Mouse (Mus musculus): Measurements from ENCODE around the gene Ptbp2.

The Ptbp2 gene

GRCm38 (mm10) chr3:119784366-119784765, at the start of gene Ptbp2:
Ptbp2 (minus strand) TSS chr3:119784466.
- no peak for DNase-seq (ENCODE audit: low spot score in 2 of 2)

- DNase-seq (ENCODE audit: low spot score in 2 of 2): no peak
These were observed 30.4 kb upstream of the Ptbp2 start for GRCm38 (mm10) chr3:119814678-119815077.

DNA sequence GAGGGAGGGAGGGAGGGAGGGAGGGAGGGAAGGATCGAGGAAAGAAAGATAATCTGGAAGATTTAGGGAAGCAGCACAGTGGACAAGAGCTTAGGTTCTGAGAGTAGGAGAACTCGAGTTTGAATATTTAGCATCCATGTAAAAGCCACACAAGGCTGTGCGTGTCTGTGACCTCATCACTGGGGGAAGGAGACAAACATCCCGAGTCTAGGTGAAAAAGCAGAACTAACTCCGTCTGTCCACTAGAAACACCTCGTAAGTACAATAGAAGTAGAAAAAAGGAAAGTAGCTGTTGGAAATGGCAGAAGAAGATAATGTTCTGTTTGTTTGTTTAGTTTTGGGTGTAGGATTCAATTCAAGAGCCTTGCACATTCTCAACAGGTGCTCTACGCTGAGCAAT, 21.9 kb upstream of the Ptbp2 start:
- no peak for DNase-seq (ENCODE audit: low spot score in 2 of 2)

DNA sequence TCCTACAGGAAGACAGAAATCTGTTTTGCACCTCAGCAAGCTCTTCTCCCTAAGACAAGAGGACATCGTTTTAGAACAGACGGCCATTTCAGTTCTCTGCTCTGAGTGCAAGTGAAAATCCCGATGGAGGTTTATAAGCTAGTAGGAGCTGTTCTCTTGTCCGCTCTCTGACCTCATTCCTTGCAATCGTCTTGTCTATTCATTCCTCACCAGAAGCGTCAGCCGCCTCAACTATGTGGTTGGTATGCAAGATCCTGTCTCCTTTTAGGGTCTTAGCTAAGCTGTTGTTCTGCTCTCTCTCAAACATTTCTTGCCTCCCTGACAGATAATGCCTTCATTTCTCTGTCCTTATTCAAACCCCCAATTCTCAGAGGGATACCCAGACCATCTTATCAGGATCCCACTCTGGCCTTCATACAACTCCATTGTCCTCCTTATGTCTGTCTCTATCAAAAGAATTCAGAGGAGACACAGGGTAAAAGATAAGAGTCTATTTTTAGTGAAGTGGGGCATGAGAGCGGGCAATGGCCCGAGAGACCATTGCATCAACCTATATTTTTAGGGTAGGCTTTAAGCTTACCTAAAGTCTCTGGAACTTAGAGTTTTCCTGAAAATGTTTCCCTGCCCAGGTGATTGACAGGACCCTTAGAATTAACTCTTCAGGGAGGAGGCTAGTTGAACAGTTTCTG, 10.6 kb upstream of the Ptbp2 start:
- no peak for DNase-seq (ENCODE audit: low spot score in 2 of 2)

DNA sequence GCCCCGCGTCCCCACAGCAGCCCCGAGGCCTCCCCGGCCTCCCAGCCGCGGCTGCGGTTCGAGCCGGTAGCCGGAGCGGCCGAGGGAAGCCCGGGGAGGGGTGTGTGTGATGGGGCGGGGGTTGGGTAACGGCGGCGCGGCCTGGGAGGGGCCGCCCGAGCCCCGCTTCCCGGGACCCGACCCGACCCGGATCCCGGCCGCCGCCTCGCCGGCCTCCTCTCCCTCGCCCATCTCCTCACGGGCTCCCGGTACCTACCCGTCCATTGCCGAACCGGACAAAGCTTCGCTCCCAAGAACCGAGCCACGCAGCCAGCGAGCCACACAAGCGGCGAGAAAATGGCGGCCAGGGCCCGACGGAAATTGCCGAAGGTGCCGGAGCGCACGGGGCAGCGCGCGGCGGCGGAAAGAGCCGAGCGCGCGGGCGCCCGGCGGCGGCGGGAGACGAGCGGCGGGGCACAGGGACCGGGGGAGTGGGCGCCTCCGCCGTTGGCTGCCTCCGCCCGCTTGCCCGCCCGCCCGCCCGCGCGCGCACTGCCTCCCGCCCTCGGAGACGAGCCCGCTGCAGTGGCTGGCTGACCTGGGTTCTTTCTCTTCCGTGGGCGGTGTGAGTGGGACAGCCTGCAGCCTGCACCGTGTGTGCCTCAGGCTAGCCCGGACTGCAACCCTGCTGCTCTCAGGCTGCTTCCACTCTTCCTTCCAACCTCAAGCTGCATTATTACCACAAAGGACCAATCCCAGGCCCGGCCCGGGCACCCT, 1.1 kb downstream of the Ptbp2 start:
- peak; percentile 80 to 89 for DNase-seq (ENCODE audit: low spot score in 2 of 2)

GRCm38 (mm10) chr3:119782022-119782945, 2.0 kb downstream of the Ptbp2 start:
- peak; percentile 44 to 52 for DNase-seq (ENCODE audit: low spot score in 2 of 2)

DNA sequence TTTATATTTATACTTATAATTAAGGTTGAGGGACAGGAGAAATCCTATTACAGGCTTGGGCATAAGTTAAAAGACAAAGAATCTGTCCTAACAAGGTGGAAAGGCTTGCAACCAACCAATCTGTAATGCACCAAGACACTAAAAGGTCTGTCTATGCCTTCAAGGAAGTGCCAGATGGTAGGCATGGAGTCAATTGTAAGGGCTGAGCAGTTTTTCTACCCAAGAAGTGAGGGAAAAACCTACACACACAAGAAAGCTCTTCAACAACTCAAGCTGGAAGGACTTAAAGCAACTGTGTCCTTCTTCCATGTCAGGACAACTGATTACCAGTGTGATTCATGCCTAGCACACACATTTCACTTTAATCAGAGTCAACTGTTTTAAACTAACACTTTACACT, 3.4 kb downstream of the Ptbp2 start:
- no peak for DNase-seq (ENCODE audit: low spot score in 2 of 2)

GRCm38 (mm10) chr3:119779261-119779660, 5.0 kb downstream of the Ptbp2 start:
- DNase-seq (ENCODE audit: low spot score in 2 of 2): no peak

DNA sequence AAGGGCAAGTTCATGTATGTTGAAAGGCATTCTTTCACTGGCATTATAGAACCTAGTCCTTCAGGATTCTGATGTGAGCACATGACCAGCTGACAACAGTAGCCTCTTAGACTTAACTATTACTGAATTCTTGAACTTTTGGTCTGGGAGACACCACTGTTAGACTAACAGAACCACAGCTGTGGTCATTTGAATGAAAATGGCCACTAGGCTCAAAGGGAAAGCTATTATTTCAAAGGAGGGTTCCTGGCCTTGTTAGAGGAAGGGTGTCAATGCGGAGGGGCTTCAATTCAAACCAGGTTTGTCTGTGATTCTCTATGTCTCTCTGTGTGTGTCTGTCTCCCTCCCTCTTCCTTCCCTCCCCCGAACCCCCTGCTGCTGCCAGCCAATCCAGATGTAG, 5.8 kb downstream of the Ptbp2 start:
- no peak for DNase-seq (ENCODE audit: low spot score in 2 of 2)

DNA sequence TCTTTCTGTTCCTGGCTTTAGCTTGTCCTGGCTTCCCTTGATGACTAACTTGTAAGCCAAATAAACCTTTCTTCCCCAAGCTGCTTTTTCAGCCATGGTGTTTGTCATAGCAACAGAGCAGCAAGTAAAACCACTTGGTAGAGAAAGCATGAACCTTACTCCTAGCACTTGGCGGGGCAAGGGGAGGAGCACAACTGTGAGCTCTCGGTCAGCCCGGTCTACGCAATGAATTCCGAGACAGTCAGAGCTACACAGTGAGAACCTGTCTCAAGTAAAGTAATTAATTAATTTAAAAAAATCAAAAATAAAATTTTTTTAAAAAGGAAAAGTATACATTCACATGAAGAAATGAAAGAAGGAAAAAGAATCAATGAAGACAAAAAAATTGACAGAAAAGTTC, 8.1 kb downstream of the Ptbp2 start:
- DNase-seq (ENCODE audit: low spot score in 2 of 2): no peak

GRCm38 (mm10) chr3:119772789-119773188, 11.5 kb downstream of the Ptbp2 start:
- no peak for DNase-seq (ENCODE audit: low spot score in 2 of 2)

DNA sequence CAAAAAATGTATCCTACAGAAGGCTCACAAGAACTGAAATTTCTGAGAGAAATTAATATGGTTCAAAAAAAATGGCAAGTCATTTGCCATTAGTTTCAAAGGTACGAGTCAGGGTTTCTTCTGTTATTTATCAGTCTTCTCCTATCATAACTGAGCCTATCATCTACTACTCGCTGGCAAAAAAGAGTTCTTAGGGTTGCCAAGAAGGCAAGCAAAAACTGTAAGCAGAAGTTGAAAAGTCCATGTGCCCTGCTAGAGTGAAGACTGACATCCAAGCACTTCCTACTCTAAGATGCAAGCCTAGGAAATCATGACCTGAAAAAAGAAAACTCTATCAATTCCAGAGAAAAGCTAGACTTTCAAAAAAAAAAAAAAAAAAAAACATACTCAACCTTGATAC, 20.5 kb downstream of the Ptbp2 start:
- no peak for DNase-seq (ENCODE audit: low spot score in 2 of 2)

DNA sequence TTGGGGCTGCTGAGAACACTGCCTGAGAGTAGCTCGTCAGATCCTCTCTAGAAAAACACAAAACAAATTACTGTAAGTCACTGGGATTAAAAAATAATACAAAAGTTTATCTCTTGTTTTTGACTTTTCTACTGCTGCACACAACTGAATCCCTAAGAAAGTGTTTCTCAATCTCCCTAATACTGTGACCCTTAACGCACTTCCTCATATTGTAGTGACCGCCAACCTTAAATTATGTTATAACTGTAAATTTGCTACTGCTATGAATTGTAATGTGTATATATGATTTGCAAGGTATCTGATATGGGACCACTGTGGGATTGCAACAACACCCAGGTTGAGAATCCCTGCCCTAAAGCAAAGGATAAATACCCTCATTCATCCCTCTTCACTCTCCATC, 22.5 kb downstream of the Ptbp2 start:
- DNase-seq (ENCODE audit: low spot score in 2 of 2): no peak

DNA sequence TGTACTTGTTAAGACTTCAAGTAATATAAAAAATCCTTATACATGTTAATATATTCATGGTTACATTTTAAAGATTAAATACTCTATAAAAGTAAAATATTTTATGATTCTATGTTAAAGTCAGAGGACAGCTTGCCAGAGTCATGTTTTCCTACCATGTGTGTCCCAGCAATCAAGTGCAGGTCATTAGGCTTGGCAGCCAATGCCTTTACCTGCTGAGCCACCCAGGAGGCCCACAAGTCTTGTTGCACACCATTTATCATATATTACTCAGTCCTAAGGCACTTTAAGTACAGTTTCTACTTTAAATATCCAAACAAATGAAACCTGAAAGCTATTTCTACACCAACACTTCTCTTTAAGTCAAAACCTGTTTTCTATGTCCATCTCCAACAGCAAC, 30.5 kb downstream of the Ptbp2 start:
- DNase-seq (ENCODE audit: low spot score in 2 of 2): no peak

DNA sequence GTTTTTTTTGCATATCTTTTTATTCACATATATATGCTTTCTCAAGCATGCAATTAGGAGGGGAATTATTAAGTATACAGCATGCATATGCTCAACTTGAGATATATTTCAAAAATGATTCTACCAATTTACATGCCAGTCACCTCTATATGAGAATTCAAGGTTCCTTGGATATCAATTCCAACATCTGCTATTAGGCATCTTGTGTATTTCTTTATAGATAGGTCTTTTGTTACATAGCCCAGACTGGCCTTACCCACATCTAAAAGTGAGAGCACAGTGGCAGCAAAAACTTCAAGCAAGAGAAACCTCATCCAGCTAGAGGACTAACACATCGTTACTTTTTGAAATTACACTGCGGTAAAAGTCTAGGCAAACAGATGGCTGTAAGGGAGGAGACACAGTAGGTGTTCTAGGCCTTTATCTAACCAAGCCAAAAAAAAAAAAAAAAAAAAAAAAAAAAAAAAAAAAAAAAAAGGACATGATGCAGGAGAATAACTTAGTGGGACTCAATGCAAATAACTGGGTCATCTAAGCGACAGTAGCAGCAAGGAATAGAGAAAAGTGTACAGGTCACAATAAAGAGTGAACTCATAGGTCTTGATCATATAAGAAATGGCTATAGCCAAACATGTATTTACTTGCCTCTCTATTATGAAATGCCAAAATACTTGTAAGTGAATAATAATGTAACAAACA, 34.6 kb downstream of the Ptbp2 start:
- no peak for DNase-seq (ENCODE audit: low spot score in 2 of 2)

GRCm38 (mm10) chr3:119749140-119749539, 35.1 kb downstream of the Ptbp2 start:
- DNase-seq (ENCODE audit: low spot score in 2 of 2): no peak

DNA sequence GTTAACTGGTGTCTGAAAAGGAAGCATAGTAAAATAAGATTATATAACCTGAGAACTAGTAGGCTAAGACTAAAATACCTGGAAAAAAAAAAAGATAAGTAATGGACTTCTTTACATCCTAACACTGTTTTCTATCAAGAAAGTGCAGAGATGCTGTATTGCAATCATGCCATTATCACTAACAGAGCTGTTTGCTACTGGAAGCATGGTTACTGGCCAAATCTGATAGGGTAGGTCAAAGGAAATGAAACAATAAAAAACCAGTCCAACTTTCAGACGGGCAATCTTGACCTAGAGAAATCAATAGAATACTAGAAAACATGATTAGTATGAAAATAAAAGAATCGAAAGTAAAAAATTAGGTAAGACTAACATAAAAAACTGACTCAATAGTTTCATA, 37.6 kb downstream of the Ptbp2 start:
- DNase-seq (ENCODE audit: low spot score in 2 of 2): no peak

- DNase-seq (ENCODE audit: low spot score in 2 of 2): no peak
These were observed 38.5 kb downstream of the Ptbp2 start for GRCm38 (mm10) chr3:119745801-119746200.

GRCm38 (mm10) chr3:119729863-119730262, 54.4 kb downstream of the Ptbp2 start:
- no peak for DNase-seq (ENCODE audit: low spot score in 2 of 2)

GRCm38 (mm10) chr3:119712066-119712465, 72.2 kb downstream of the Ptbp2 start:
- DNase-seq (ENCODE audit: low spot score in 2 of 2): no peak

DNA sequence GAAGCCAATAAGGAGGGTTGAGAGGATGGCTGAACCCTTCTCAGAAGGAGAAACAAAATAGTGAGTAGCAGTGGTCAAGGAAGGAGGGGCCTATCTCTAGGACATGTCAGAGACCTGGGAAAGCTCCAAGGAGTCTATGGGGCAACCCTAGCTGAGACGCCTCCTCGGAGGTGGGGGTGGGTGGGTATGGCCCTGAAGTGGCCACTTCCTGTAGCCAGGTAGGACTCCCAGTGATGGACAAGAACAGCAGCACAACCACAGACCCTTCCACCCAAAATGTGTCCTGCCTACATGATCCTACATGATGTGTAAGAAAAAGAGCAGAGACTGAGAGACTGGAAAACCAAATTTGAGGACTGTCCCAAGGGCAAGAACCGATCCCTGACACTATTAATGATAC, 72.8 kb downstream of the Ptbp2 start:
- DNase-seq (ENCODE audit: low spot score in 2 of 2): no peak

DNA sequence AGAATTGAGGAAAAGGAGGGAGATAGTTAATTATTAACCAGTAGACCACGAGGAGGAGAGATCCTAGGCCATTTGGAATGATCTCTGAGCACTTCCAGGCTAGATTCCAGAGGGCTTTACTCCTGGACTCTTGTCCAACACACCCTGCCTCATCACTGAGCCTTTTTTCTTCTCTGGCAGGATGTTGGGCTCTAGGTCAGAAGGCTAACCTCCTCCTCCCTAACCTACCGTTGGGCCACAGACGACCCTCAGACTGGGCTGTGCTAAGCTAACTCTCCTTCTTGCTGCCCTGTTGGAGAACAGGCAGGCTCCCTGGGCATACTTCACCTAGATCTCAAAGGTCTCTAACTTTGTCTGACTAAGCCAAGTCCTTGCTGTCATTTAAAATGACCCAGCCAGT, 82.8 kb downstream of the Ptbp2 start:
- DNase-seq (ENCODE audit: low spot score in 2 of 2): no peak
